Mouse (Mus musculus) left cerebral cortex, postnatal 25 days (tissue): ENCODE data around the gene Rhog. TPM values are rescaled to one million over a fixed set of nuclear protein-coding genes. Genes with fewer than 3 reads are reported as not detected.

Source experiments
- DNase-seq, 2 experiments: peaks; one replicate each; pipeline ENCODE4 v3.0.0; 2022; ENCODE audit warnings: low spot score in 2 of 2, mixed read lengths in 1 of 2
- intact Hi-C: fragments of 180-260 bp; cut with DNase I; formaldehyde crosslinking; loops from one replicate; pipeline ENCODE4 v1.15.1; 2025
- total RNA-seq, 2 experiments: library from RNA; stranded (reverse); gene quantifications; 2 replicates each; pipeline ENCODE4 v1.2.3; 2021

The Rhog gene
- total RNA-seq, 2 experiments from 2014 or later = 22.7 to 23.5 TPM

DNA sequence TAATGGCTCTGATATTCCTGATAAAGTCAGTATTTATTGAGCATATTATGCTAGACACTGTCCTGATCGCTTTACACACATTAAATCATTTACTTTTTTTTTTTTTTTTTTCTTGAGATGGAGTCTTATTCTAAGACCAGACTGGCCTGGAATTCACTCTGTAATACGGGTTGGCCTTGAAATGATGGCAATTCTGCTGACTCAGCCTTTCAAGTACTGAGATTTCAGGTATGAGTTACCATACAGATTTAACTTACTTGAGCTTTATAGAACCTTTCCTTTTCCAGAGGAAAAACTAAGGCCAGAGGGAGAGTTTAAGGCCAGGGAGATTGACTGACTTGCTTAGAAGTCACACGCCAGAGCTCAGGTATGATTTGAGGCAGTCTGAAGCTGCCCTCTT lies 782 bp upstream of the Rhog start:
- no peak for DNase-seq
- intact Hi-C loops = no loop called here

DNA sequence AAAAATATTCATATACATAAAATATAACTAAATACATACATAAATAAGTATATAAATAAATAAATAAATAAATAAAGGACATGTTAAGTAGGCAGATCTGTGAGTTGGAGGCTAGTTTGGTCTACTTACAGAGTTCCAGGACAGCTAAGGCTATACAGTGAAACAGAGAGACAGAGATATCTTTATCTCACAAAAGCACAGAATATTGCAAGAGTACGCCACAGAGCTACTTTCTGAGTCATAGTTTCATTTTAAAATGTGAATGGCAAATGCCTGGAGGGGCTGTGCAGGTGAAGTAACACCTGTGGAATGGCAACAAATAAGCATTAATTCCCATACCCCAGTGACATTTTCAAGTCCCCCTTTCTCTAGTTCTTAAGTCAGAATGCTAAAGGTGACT lies 2.2 kb downstream of the Rhog start:
- no peak for DNase-seq
- intact Hi-C loops = no loop called here

- intact Hi-C loops = loop anchor here (2.0 kb wide), 2 partner anchors 28 to 40 kb away; partner anchors contain the start of genes Nup98 and Pgap2
- DNase-seq = peak; percentile 90 to 92
These were observed 5.1 kb downstream of the Rhog start for GRCm38 (mm10) chr7:102250631-102251214.

DNA sequence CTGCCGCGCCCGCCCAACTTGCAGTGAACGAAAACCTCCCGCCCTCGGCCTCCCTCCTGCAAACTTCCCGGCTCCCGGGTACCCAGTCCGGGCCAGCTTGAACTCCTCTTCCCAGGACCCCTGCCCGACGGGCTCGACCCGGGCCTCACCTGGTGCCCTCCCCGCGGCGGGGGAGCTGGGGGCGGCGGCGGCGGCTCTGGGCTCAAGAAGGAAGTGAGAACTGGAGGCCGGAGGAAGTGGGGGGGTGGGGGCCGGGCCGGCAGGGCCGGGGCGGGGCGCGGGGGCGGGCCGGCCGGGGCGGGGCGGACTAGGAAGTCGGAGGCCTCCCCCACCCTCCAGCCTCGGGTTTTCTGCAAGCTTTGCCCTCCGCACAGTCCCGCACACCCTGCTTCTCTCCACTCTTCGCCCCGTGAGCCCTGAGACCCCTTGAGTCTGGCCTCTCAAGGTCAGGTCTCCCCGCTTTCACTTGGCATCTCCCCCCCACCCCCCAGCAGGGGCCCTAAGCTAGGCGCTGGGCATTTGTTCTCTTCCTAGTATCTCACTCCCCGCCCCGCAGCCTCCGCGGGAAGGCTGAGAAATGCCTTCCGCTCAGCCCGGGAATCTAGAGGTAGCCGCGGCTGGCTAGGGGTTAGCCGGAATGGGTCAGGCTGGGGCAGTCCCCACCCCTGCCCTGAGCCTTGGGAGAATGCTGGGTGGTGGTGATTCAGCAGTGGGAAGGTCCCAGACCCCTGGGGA lies 5.8 kb downstream of the Rhog start:
- intact Hi-C loops = loop anchor here (2.0 kb wide), 2 partner anchors 27 to 39 kb away; partner anchors contain the start of genes Nup98 and Pgap2
- peak; percentile 32 to 36 for DNase-seq

- intact Hi-C loops = no loop called here
These were observed 6.3 kb downstream of the Rhog start for GRCm38 (mm10) chr7:102249531-102249895.

GRCm38 (mm10) chr7:102248691-102249404 lies 7.0 kb downstream of the Rhog start:
- intact Hi-C loops = no loop called here
- no peak for DNase-seq

More at GRCm38 (mm10) chr7:102249531-102249895, 6.3 kb downstream of the Rhog start:
- DNase-seq = no peak

GRCm38 (mm10) chr7:102246956-102247797 lies 8.7 kb downstream of the Rhog start:
- no peak for DNase-seq
- intact Hi-C loops = no loop called here

GRCm38 (mm10) chr7:102246265-102246664 lies 9.6 kb downstream of the Rhog start:
- intact Hi-C loops = no loop called here
- DNase-seq = no peak

GRCm38 (mm10) chr7:102245775-102246174 lies 10.1 kb downstream of the Rhog start:
- intact Hi-C loops = no loop called here
- no peak for DNase-seq

GRCm38 (mm10) chr7:102244782-102245535 lies 10.9 kb downstream of the Rhog start:
- intact Hi-C loops = no loop called here
- DNase-seq = no peak

GRCm38 (mm10) chr7:102243870-102244269 lies 12.0 kb downstream of the Rhog start:
- DNase-seq = no peak
- intact Hi-C loops = no loop called here

DNA sequence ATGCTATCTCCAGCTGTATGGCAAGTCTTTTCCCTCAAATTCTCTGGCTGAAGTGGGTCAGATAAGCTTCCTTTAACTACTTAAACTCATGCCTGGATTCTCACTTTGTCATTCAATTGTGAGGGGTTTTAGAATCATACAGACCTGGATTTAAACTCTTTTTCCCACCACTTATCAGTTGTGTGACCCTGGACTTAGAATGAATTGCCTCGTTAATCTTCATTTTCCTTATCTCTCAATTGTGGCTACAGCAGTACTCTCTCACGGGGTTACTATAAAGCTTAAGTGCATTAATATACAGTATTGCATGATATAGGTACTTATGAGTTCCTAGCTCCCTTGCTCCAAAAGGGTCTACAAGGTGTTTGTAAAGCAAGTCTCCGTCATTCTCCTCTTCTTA lies 12.9 kb downstream of the Rhog start:
- no peak for DNase-seq
- intact Hi-C loops = no loop called here

DNA sequence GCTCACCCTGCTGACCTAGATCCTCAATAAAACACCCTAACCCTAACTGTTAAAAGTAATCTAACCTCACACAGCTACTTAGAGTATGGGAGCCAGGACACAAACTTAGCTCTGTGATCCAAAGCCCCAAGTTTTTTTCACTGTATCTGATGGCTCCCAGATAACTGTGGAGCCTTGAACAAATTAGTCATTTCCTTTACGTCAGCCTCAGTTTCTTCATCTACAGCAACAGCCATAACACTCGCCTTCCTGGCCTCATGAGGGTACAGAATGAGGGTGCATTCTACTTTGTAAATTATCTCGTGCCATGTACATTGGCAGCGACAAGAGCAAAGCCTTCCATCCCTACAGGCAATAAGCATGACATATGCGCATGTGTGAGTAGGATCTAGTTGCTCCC lies 13.5 kb downstream of the Rhog start:
- intact Hi-C loops = no loop called here
- DNase-seq = no peak

GRCm38 (mm10) chr7:102239591-102239990 lies 16.3 kb downstream of the Rhog start:
- DNase-seq = no peak
- intact Hi-C loops = no loop called here

- intact Hi-C loops = no loop called here
- DNase-seq = no peak
These were observed 17.1 kb downstream of the Rhog start for GRCm38 (mm10) chr7:102238686-102239286.

GRCm38 (mm10) chr7:102233059-102233458 lies 22.8 kb downstream of the Rhog start:
- intact Hi-C loops = no loop called here
- no peak for DNase-seq

- intact Hi-C loops = no loop called here
- DNase-seq = no peak
These were observed 26.0 kb downstream of the Rhog start for GRCm38 (mm10) chr7:102229814-102230213.

DNA sequence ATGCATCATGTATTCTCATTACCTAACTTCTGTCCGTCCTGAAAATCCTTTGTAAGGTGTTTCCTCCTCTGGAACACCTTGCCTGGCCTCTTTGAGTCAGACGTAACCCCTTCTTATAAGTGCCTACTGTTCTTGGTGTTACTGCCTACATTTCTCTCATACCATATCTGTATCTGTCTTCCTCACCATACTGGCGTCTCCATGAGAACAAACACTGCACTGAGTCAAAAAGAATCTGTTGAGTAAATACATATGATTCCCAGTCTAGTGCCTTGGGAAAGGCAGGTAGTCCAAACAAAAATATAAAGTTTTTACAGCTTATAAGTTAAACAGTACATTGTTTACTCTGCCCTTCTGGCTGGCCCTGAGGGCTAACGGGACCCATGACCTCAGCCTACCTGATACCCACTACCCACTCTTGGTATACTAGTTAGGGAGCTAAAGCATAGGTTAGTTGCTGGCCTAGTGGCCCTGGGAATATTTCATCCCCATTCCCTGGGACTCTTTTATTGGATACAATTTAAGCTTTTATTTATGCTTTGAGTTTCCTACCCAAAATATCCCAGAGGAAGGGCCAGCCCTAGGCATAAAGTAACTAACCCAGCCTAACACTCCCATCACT lies 27.7 kb downstream of the Rhog start:
- intact Hi-C loops = no loop called here
- DNase-seq = no peak
